Mouse (Mus musculus) left cerebral cortex, adult 2 months (tissue): ENCODE measurements around the gene Kcnj8. TPM values are rescaled to one million over a fixed set of nuclear protein-coding genes. Genes with fewer than 3 reads are reported as not detected.

Source experiments
- DNase-seq, 2 experiments: peaks; one replicate each; pipeline ENCODE4 v3.0.0; 2021 to 2022; ENCODE audit warnings: low spot score in 2 of 2, mixed read lengths in 1 of 2; ENCODE audit errors: extremely low spot score in 1 of 2
- H3K27ac ChIP-seq: fragments of 200-600 bp; 2 replicates; pipeline ENCODE4 v1.8.1; 2022
- H3K4me3 ChIP-seq: fragments of 200-600 bp; 2 replicates; pipeline ENCODE4 v1.8.1; 2022
- CTCF ChIP-seq: fragments of 200-600 bp; IDR thresholded peaks from 2 replicates; pipeline ENCODE4 v1.8.1; 2022; ENCODE audit warnings: antibody characterized with exemption, mild to moderate bottlenecking, moderate library complexity
- intact Hi-C: fragments of 180-260 bp; cut with DNase I; formaldehyde crosslinking; loops from one replicate; pipeline ENCODE4 v1.15.1; 2025
- long read RNA-seq, 2 experiments: library from polyadenylated mRNA; stranded (forward); transcript quantifications; one replicate each; pipeline ENCODE4 v2.0.0; 2021; ENCODE audit warnings: borderline mapping rate in 2 of 2
- total RNA-seq, 2 experiments: library from RNA; stranded (reverse); gene quantifications; 2 replicates each; pipeline ENCODE4 v1.2.3; 2021

Kcnj8 gene
- total RNA-seq = 1 to 10 TPM; 1.9 to 2.4 TPM
- long read RNA-seq, experiment 1, partial matches to known transcripts = 0 of 6 reads
- long read RNA-seq, experiment 1, other reads (novel, unspliced or antisense) = 3 of 6 reads
- long read RNA-seq, experiment 2, transcript Kcnj8-202 (3 exons, 2,548 nt) = major isoform, 9 of 10 reads
- long read RNA-seq, experiment 2, partial matches to known transcripts = 1 of 10 reads
- long read RNA-seq, experiment 2, other reads (novel, unspliced or antisense) = 0 of 10 reads

GRCm38 (mm10) chr6:142571055-142571618, at the start of gene Kcnj8:
TSS of gene Kcnj8 (minus strand) at chr6:142571614.
- intact Hi-C loops = no loop called here
- TF ChIP-seq CTCF = no peak
- peak; percentile 16 to 22 for DNase-seq
- no peak within 1 kb of the TSS for H3K27ac ChIP-seq
- peak within 1 kb of the TSS; percentile 51 for H3K4me3 ChIP-seq

- no peak for TF ChIP-seq CTCF
- H3K4me3 ChIP-seq = no peak overlapping the region
- no peak overlapping the region for H3K27ac ChIP-seq
- intact Hi-C loops = no loop called here
- no peak for DNase-seq
These were observed 45.2 kb upstream of the Kcnj8 start for GRCm38 (mm10) chr6:142616659-142617058.

- intact Hi-C loops = no loop called here
- DNase-seq = no peak
- TF ChIP-seq CTCF = no peak
- Histone ChIP-seq H3K4me3 (no peak overlapping the region), H3K27ac (no peak overlapping the region)
These were observed 42.9 kb upstream of the Kcnj8 start for GRCm38 (mm10) chr6:142614324-142614723.

GRCm38 (mm10) chr6:142612366-142612765, 41.0 kb upstream of the Kcnj8 start:
- TF ChIP-seq CTCF = no peak
- DNase-seq = no peak
- Histone ChIP-seq H3K4me3 (no peak overlapping the region), H3K27ac (no peak overlapping the region)
- intact Hi-C loops = no loop called here

GRCm38 (mm10) chr6:142609401-142610373, 38.3 kb upstream of the Kcnj8 start:
- Histone ChIP-seq H3K27ac (no peak overlapping the region), H3K4me3 (no peak overlapping the region)
- no peak for TF ChIP-seq CTCF
- intact Hi-C loops = no loop called here
- no peak for DNase-seq

- no peak overlapping the region for H3K27ac ChIP-seq
- DNase-seq = no peak
- no peak for TF ChIP-seq CTCF
- H3K4me3 ChIP-seq = no peak overlapping the region
- intact Hi-C loops = no loop called here
These were observed 35.7 kb upstream of the Kcnj8 start for GRCm38 (mm10) chr6:142607080-142607479.

GRCm38 (mm10) chr6:142602772-142603171, 31.4 kb upstream of the Kcnj8 start:
- intact Hi-C loops = no loop called here

GRCm38 (mm10) chr6:142578831-142579230, 7.4 kb upstream of the Kcnj8 start:
- intact Hi-C loops = no loop called here
- TF ChIP-seq CTCF = no peak
- H3K4me3 ChIP-seq = no peak overlapping the region
- no peak for DNase-seq
- H3K27ac ChIP-seq = no peak overlapping the region

More at GRCm38 (mm10) chr6:142602772-142603171, 31.4 kb upstream of the Kcnj8 start:
- no peak for TF ChIP-seq CTCF
- no peak overlapping the region for H3K27ac ChIP-seq
- no peak overlapping the region for H3K4me3 ChIP-seq
- DNase-seq = no peak

- no peak overlapping the region for H3K27ac ChIP-seq
- intact Hi-C loops = no loop called here
- DNase-seq = no peak
- TF ChIP-seq CTCF = no peak
- H3K4me3 ChIP-seq = no peak overlapping the region
These were observed 6.4 kb upstream of the Kcnj8 start for GRCm38 (mm10) chr6:142577801-142578200.

- Histone ChIP-seq H3K27ac (no peak overlapping the region), H3K4me3 (no peak overlapping the region)
- no peak for TF ChIP-seq CTCF
- no peak for DNase-seq
- intact Hi-C loops = no loop called here
These were observed 1.5 kb upstream of the Kcnj8 start for GRCm38 (mm10) chr6:142572876-142573275.

GRCm38 (mm10) chr6:142571629-142572360, 381 bp upstream of the Kcnj8 start:
- no peak for TF ChIP-seq CTCF
- H3K27ac ChIP-seq = no peak overlapping the region
- peak overlapping the region; percentile 51 for H3K4me3 ChIP-seq
- DNase-seq = no peak
- intact Hi-C loops = no loop called here
